Mouse (Mus musculus) liver, embryonic 12.5 days (tissue): ENCODE results near the gene Grm4. TPM values are rescaled to one million over a fixed set of nuclear protein-coding genes. Genes with fewer than 3 reads are reported as not detected.

Experiments
- ATAC-seq: fragments of 200-750 bp; cut with Nextera tagmentation; 2 replicates; pipeline ENCODE4 v1.8.0; 2017; ENCODE audit warnings: moderate number of reproducible peaks, mild to moderate bottlenecking, moderate library complexity
- H3K27ac ChIP-seq: fragments of 300-500 bp; sonication (generic); 2 replicates; pipeline ENCODE4 v1.5.1; 2016; ENCODE audit warnings: mild to moderate bottlenecking
- H3K27me3 ChIP-seq: fragments of 300-500 bp; sonication (generic); replicated peaks from 2 replicates; pipeline ENCODE4 v1.6.1; 2016; ENCODE audit warnings: mild to moderate bottlenecking, moderate library complexity
- H3K36me3 ChIP-seq: fragments of 300-500 bp; sonication (generic); 2 replicates; pipeline ENCODE4 v1.6.1; 2016; ENCODE audit warnings: mild to moderate bottlenecking, moderate library complexity
- H3K4me1 ChIP-seq: fragments of 300-500 bp; sonication (generic); 2 replicates; pipeline ENCODE4 v1.6.1; 2016
- H3K4me2 ChIP-seq: fragments of 300-500 bp; sonication (generic); 2 replicates; pipeline ENCODE4 v1.6.1; 2016; ENCODE audit warnings: mild to moderate bottlenecking, moderate library complexity
- H3K4me3 ChIP-seq: fragments of 300-500 bp; sonication (generic); 2 replicates; pipeline ENCODE4 v1.5.1; 2016; ENCODE audit warnings: mild to moderate bottlenecking, moderate library complexity
- H3K9ac ChIP-seq: fragments of 300-500 bp; sonication (generic); 2 replicates; pipeline ENCODE4 v1.6.1; 2016; ENCODE audit warnings: mild to moderate bottlenecking, moderate library complexity
- H3K9me3 ChIP-seq: fragments of 300-500 bp; sonication (generic); replicated peaks from 2 replicates; pipeline ENCODE4 v1.6.1; 2016; ENCODE audit warnings: mild to moderate bottlenecking, moderate library complexity
- WGBS: fragments of 180-500 bp; shearing (Covaris S2); methylation state at CpG from one replicate; pipeline ENCODE4 v1.1.7; 2016; ENCODE audit not compliant: insufficient replicate concordance; 5-methylcytosine and 5-hydroxymethylcytosine counted together
- polyA plus RNA-seq: library from polyadenylated mRNA; unstranded; fragments of >200 nt; fragmentation: Nextera tagmentation; extraction: Ambion mirVana; gene quantifications from 2 replicates; pipeline ENCODE4 v1.2.1, GENCODE M21; 2016

Gene Grm4
- polyA plus RNA-seq, 1 experiment from 2014 or later, result 0.05 TPM

GRCm38 (mm10) chr17:27431049-27431839 is 90.0 kb downstream of the Grm4 start:
- Histone ChIP-seq H3K4me1 (peaks cover 5% of the 10 kb centered on the region), H3K9ac (no peak overlapping the region), H3K4me3 (no peak overlapping the region), H3K4me2 (no peak overlapping the region), H3K36me3 (no peaks in the 10 kb centered on the region), H3K27ac (no peak overlapping the region), H3K27me3 (peaks cover 30% of the 10 kb centered on the region), H3K9me3 (no peaks in the 10 kb centered on the region)
- 71% methylated on average over 26 of the region's 26 CpGs for WGBS
- no peak for ATAC-seq

GRCm38 (mm10) chr17:27429757-27430156 is 91.4 kb downstream of the Grm4 start:
- Histone ChIP-seq H3K27ac (no peak overlapping the region), H3K9ac (no peak overlapping the region), H3K4me2 (no peak overlapping the region), H3K36me3 (no peaks in the 10 kb centered on the region), H3K4me1 (peaks cover 5% of the 10 kb centered on the region), H3K9me3 (no peaks in the 10 kb centered on the region), H3K4me3 (no peak overlapping the region), H3K27me3 (peaks cover 30% of the 10 kb centered on the region)
- WGBS, result 30% methylated on average over 9 of the region's 9 CpGs
- ATAC-seq, result no peak

- no peak overlapping the region for H3K9ac ChIP-seq
- WGBS, result 55% methylated on average over 2 of the region's 2 CpGs
- no peak overlapping the region for H3K4me3 ChIP-seq
- H3K4me1 ChIP-seq, result peaks cover 3% of the 10 kb centered on the region; the same call in 1 of the 2 replicates
- no peak overlapping the region for H3K4me2 ChIP-seq
- no peak overlapping the region for H3K27ac ChIP-seq
- H3K36me3 ChIP-seq, result no peaks in the 10 kb centered on the region
- peaks cover 22% of the 10 kb centered on the region for H3K27me3 ChIP-seq
- no peaks in the 10 kb centered on the region for H3K9me3 ChIP-seq
- ATAC-seq, result no peak
Measured at GRCm38 (mm10) chr17:27425016-27425415, 96.2 kb downstream of the Grm4 start.

- Histone ChIP-seq H3K27ac (no peak overlapping the region), H3K9ac (no peak overlapping the region), H3K4me1 (peaks cover 3% of the 10 kb centered on the region; the same call in 1 of the 2 replicates), H3K4me2 (no peak overlapping the region), H3K4me3 (no peak overlapping the region), H3K9me3 (no peaks in the 10 kb centered on the region), H3K36me3 (no peaks in the 10 kb centered on the region), H3K27me3 (peaks cover 20% of the 10 kb centered on the region)
- no peak for ATAC-seq
- WGBS, result 55% methylated on average over 6 of the region's 6 CpGs
Measured at GRCm38 (mm10) chr17:27424356-27424755, 96.8 kb downstream of the Grm4 start.

- no peaks in the 10 kb centered on the region for H3K9me3 ChIP-seq
- H3K4me2 ChIP-seq, result no peak overlapping the region
- peaks cover 3% of the 10 kb centered on the region; the same call in 1 of the 2 replicates for H3K4me1 ChIP-seq
- no peak for ATAC-seq
- 0 out of 2 replicates have a peak, but pooled peaks cover 8% of the 10 kb centered on the region for H3K27me3 ChIP-seq
- H3K36me3 ChIP-seq, result no peaks in the 10 kb centered on the region
- no peak overlapping the region for H3K9ac ChIP-seq
- WGBS, result 46% methylated on average over 10 of the region's 10 CpGs
- H3K27ac ChIP-seq, result no peak overlapping the region
- H3K4me3 ChIP-seq, result no peak overlapping the region
Measured at GRCm38 (mm10) chr17:27422726-27423381, 98.3 kb downstream of the Grm4 start.

- WGBS, result 21% methylated on average over 6 of the region's 6 CpGs
- no peak overlapping the region for H3K27ac ChIP-seq
Measured at GRCm38 (mm10) chr17:27422371-27422725, 98.9 kb downstream of the Grm4 start.

GRCm38 (mm10) chr17:27421837-27422236 is 99.4 kb downstream of the Grm4 start:
- no peak overlapping the region for H3K27ac ChIP-seq
- no peak overlapping the region for H3K4me2 ChIP-seq
- 57% methylated on average over 8 of the region's 8 CpGs for WGBS
- H3K4me3 ChIP-seq, result no peak overlapping the region
- H3K36me3 ChIP-seq, result no peaks in the 10 kb centered on the region
- H3K4me1 ChIP-seq, result peaks cover 3% of the 10 kb centered on the region; the same call in 1 of the 2 replicates
- no peaks in the 10 kb centered on the region for H3K9me3 ChIP-seq
- H3K27me3 ChIP-seq, result 0 out of 2 replicates have a peak, but pooled peaks cover 4% of the 10 kb centered on the region
- no peak overlapping the region for H3K9ac ChIP-seq
- ATAC-seq, result no peak

More at GRCm38 (mm10) chr17:27422371-27422725, 98.9 kb downstream of the Grm4 start:
- Histone ChIP-seq H3K9me3 (no peaks in the 10 kb centered on the region), H3K4me1 (peaks cover 3% of the 10 kb centered on the region; the same call in 1 of the 2 replicates), H3K4me2 (no peak overlapping the region), H3K9ac (no peak overlapping the region), H3K4me3 (no peak overlapping the region), H3K27me3 (0 out of 2 replicates have a peak, but pooled peaks cover 4% of the 10 kb centered on the region), H3K36me3 (no peaks in the 10 kb centered on the region)
- no peak for ATAC-seq

GRCm38 (mm10) chr17:27409006-27409405 is 112.2 kb downstream of the Grm4 start:
- H3K4me3 ChIP-seq, result no peak overlapping the region

GRCm38 (mm10) chr17:27408531-27408930 is 112.7 kb downstream of the Grm4 start:
- Histone ChIP-seq H3K27ac (no peak overlapping the region), H3K27me3 (no peaks in the 10 kb centered on the region; the same call in none of the 2 replicates), H3K9me3 (no peaks in the 10 kb centered on the region), H3K36me3 (no peaks in the 10 kb centered on the region), H3K9ac (no peak overlapping the region), H3K4me2 (no peak overlapping the region), H3K4me1 (no peaks in the 10 kb centered on the region), H3K4me3 (no peak overlapping the region)
- WGBS, result 42% methylated on average over 5 of the region's 5 CpGs
- no peak for ATAC-seq

More at GRCm38 (mm10) chr17:27409006-27409405, 112.2 kb downstream of the Grm4 start:
- no peaks in the 10 kb centered on the region; the same call in none of the 2 replicates for H3K27me3 ChIP-seq
- no peak overlapping the region for H3K27ac ChIP-seq
- H3K9ac ChIP-seq, result no peak overlapping the region
- no peak for ATAC-seq
- H3K9me3 ChIP-seq, result no peaks in the 10 kb centered on the region
- H3K36me3 ChIP-seq, result no peaks in the 10 kb centered on the region
- 61% methylated on average over 5 of the region's 5 CpGs for WGBS
- H3K4me1 ChIP-seq, result no peaks in the 10 kb centered on the region
- H3K4me2 ChIP-seq, result no peak overlapping the region

GRCm38 (mm10) chr17:27406956-27407355 is 114.2 kb downstream of the Grm4 start:
- no peaks in the 10 kb centered on the region; the same call in none of the 2 replicates for H3K27me3 ChIP-seq
- no peak overlapping the region for H3K27ac ChIP-seq
- H3K9me3 ChIP-seq, result no peaks in the 10 kb centered on the region
- H3K9ac ChIP-seq, result no peak overlapping the region
- H3K4me1 ChIP-seq, result no peaks in the 10 kb centered on the region
- no peak overlapping the region for H3K4me3 ChIP-seq
- no peak for ATAC-seq
- H3K36me3 ChIP-seq, result no peaks in the 10 kb centered on the region
- WGBS, result 76% methylated on average over 4 of the region's 4 CpGs
- H3K4me2 ChIP-seq, result no peak overlapping the region

- 65% methylated on average over 19 of the region's 19 CpGs for WGBS
Measured at GRCm38 (mm10) chr17:27405376-27406024, 115.7 kb downstream of the Grm4 start.

More at GRCm38 (mm10) chr17:27405376-27406024, 115.7 kb downstream of the Grm4 start:
- H3K9ac ChIP-seq, result no peak overlapping the region
- no peak overlapping the region for H3K4me2 ChIP-seq
- H3K27ac ChIP-seq, result no peak overlapping the region
- H3K4me3 ChIP-seq, result no peak overlapping the region
- no peak for ATAC-seq
- 0 out of 2 replicates have a peak, but pooled peaks cover 8% of the 10 kb centered on the region for H3K4me1 ChIP-seq
- H3K27me3 ChIP-seq, result no peaks in the 10 kb centered on the region; the same call in 1 of the 2 replicates
- no peaks in the 10 kb centered on the region for H3K9me3 ChIP-seq
- H3K36me3 ChIP-seq, result no peaks in the 10 kb centered on the region
